In genomic region chr9:32603097-32603496, GRCm38 (mm10) we compare ENCODE assay signal across 28 mouse cellular contexts. TPM values are rescaled to one million over a fixed set of nuclear protein-coding genes. Genes with fewer than 3 reads are reported as not detected.
DNase-seq lines count a peak whose midpoint lies in the region; ATAC-seq and TF ChIP-seq lines count a peak whose summit lies in the region.
"Had no signal": no experiment of that assay in that cellular context is flagged by ENCODE, and none has a peak within 500 bp of the region (broad histone marks: within the 10 kb centered on the region; RNA-seq: fewer than 3 reads in every experiment).

No protein-coding gene starts in this region.

- H3K4me1 ChIP-seq in liver, embryonic 14.5 days (replicated peaks; ENCODE audit: control insufficient read depth in 2 of 2, insufficient read depth in 2 of 2, low read length in 1 of 2), result peaks cover 37 to 48% of the 10 kb centered on the region in 2 experiments
- H3K4me1 ChIP-seq: embryonic facial prominence, embryonic 13.5 days; forebrain, embryonic 15.5 days; hindbrain, embryonic 13.5 days; lung, embryonic 15.5 days; midbrain, embryonic 13.5 days had no signal

- peak; percentile 52; the same call in 1 of the 2 replicates for ATAC-seq in common myeloid progenitor, adult 5-6 weeks (replicated peaks; ENCODE audit: low read depth, poor library complexity, severe bottlenecking)
- peak; percentile 54 for ATAC-seq in liver, embryonic 14.5 days (ENCODE audit: insufficient read depth)
- no peak for ATAC-seq in monocyte, adult 5-6 weeks (replicated peaks; ENCODE audit: insufficient number of reproducible peaks, low FRiP score, low TSS enrichment, poor library complexity, severe bottlenecking)
- ATAC-seq: forebrain, embryonic 15.5 days; midbrain, embryonic 13.5 days had no signal

- no peak for TF ChIP-seq CTCF in liver, embryonic 14.5 days (IDR thresholded peaks at IDR 0.05; ENCODE audit: low read depth)

- no peak overlapping the region for H3K4me2 ChIP-seq in liver, embryonic 14.5 days (ENCODE audit: low read depth)
- H3K4me2 ChIP-seq: embryonic facial prominence, embryonic 13.5 days; forebrain, embryonic 15.5 days; heart, embryonic 12.5 days; hindbrain, embryonic 13.5 days; limb, embryonic 15.5 days; lung, embryonic 15.5 days; midbrain, embryonic 13.5 days; stomach, embryonic 15.5 days had no signal

- H3K27me3 ChIP-seq in liver, embryonic 14.5 days (ENCODE audit: control insufficient read depth, insufficient read depth, low read length), result no peaks in the 10 kb centered on the region
- H3K27me3 ChIP-seq: forebrain, embryonic 15.5 days; heart, embryonic 12.5 days; lung, embryonic 15.5 days; stomach, embryonic 15.5 days had no signal

- no peaks in the 10 kb centered on the region for H3K36me3 ChIP-seq in liver, embryonic 14.5 days (replicated peaks; ENCODE audit: control insufficient read depth, insufficient read depth, low read depth)
- H3K36me3 ChIP-seq: embryonic facial prominence, embryonic 13.5 days; forebrain, embryonic 10.5 days; forebrain, embryonic 15.5 days; G1E; heart, embryonic 12.5 days; hindbrain, embryonic 13.5 days; limb, embryonic 10.5 days; limb, embryonic 15.5 days; lung, embryonic 15.5 days; midbrain, embryonic 13.5 days; stomach, embryonic 15.5 days had no signal

- no peaks in the 10 kb centered on the region for H3K9me3 ChIP-seq in liver, embryonic 14.5 days (ENCODE audit: control insufficient read depth, low read length)
- H3K9me3 ChIP-seq: embryonic facial prominence, embryonic 13.5 days; forebrain, embryonic 10.5 days; forebrain, embryonic 15.5 days; G1E; heart, embryonic 12.5 days; hindbrain, embryonic 13.5 days; limb, embryonic 10.5 days; limb, embryonic 15.5 days; lung, embryonic 15.5 days; midbrain, embryonic 13.5 days; stomach, embryonic 15.5 days had no signal

- no peak for TF ChIP-seq EP300 in liver, embryonic 14.5 days (IDR thresholded peaks at IDR 0.05; ENCODE audit: low read depth)

- H3K27ac ChIP-seq in liver, embryonic 14.5 days, result peak overlapping the region; percentile 22; the same call in 1 of the 2 replicates
- H3K27ac ChIP-seq: embryonic facial prominence, embryonic 13.5 days; forebrain, embryonic 10.5 days; forebrain, embryonic 15.5 days; heart, adult 2 months; hindbrain, embryonic 13.5 days; limb, embryonic 10.5 days; limb, embryonic 15.5 days; lung, embryonic 15.5 days; midbrain, embryonic 13.5 days; stomach, embryonic 15.5 days had no signal

- no peak overlapping the region for H3K4me3 ChIP-seq in liver, embryonic 14.5 days (ENCODE audit: insufficient read depth in 1 of 2, low read depth in 2 of 2, low read length in 2 of 2)
- H3K4me3 ChIP-seq: embryonic facial prominence, embryonic 13.5 days; forebrain, embryonic 10.5 days; forebrain, embryonic 15.5 days; heart, adult 2 months; heart, embryonic 12.5 days; hindbrain, embryonic 13.5 days; limb, embryonic 10.5 days; limb, embryonic 15.5 days; lung, embryonic 15.5 days; midbrain, embryonic 13.5 days; stomach, embryonic 15.5 days had no signal

- H3K9ac ChIP-seq in liver, embryonic 14.5 days (replicated peaks), result no peak overlapping the region
- H3K9ac ChIP-seq: embryonic facial prominence, embryonic 13.5 days; forebrain, embryonic 15.5 days; heart, embryonic 12.5 days; hindbrain, embryonic 13.5 days; limb, embryonic 15.5 days; lung, embryonic 15.5 days; midbrain, embryonic 13.5 days; stomach, embryonic 15.5 days had no signal

- 21% methylated on average over 7 of the region's 7 CpGs for WGBS in liver, embryonic 14.5 days (ENCODE audit: insufficient replicate concordance)

- DNase-seq in adrenal gland, adult 2 months, result peak; percentile 13
- DNase-seq in adrenal gland, postnatal 25 days, result no peak
- DNase-seq in liver, embryonic 14.5 days (ENCODE audit: low read depth in 3 of 3, low spot score in 3 of 3), result peak in 2 of 3 experiments; percentile 25 to 27
- no peak for DNase-seq in spleen, adult 18-20 months
- DNase-seq in layer of hippocampus, adult 11-12 months (ENCODE audit: low spot score), result no peak
- DNase-seq: cerebellum, adult 11 months; cerebellum, adult 9-10 months; cerebellum, postnatal 36 days; gastrocnemius, postnatal 36 days; heart, adult 2 months; heart, postnatal 4 days; kidney, adult 11 months; kidney, postnatal 4 days; layer of hippocampus, postnatal 36 days; thymus, postnatal 14 days had no signal

RNA-seq across cellular contexts. Expression of gene Ets1, which starts 32.9 kb away (rescaled TPM):
- 10 to 100 TPM; 20.8 to 39.6 TPM for total RNA-seq in adrenal gland, adult 2 months (2021)
- 10.7 and 12.8 TPM in 2 replicates for polyA plus RNA-seq in adrenal gland, adult 2 months (2012; rRNA removed)
- total RNA-seq in adrenal gland, postnatal 25 days (2021), result 30.2 and 35.5 TPM in 2 replicates
- total RNA-seq in common myeloid progenitor, adult 5-6 weeks (2017), result 6.4 and 8.4 TPM in 2 replicates
- polyA plus RNA-seq in liver, embryonic 14.5 days (2012; rRNA removed), result 3.5 and 4.4 TPM in 2 replicates
- 8.0 and 8.3 TPM in 2 replicates for polyA plus RNA-seq in liver, embryonic 14.5 days (2014; fragmentation: Nextera tagmentation; extraction: Ambion mirVana)
- 274 to 532 TPM (median 291 TPM) in 3 replicates for total RNA-seq in monocyte, adult 5-6 weeks (2017)
- polyA plus RNA-seq: G1E had no signal

Comparison
In these comparisons a context has a peak if more than half of its experiments do, and no peak if none do; other contexts are left out.
1. DNase-seq: peak in adrenal gland, adult 2 months (single experiment) and liver, embryonic 14.5 days (2 of 3); none in adrenal gland, postnatal 25 days (single experiment), spleen, adult 18-20 months (0 of 2) and layer of hippocampus, adult 11-12 months (single experiment).